Mouse (Mus musculus): ENCODE data around the gene Gon4l. TPM values are rescaled to one million over a fixed set of nuclear protein-coding genes. Genes with fewer than 3 reads are reported as not detected.

Gon4l gene
- total RNA-seq, 2 experiments from 2014 or later, result 21.5 to 23.9 TPM

- intact Hi-C loops (cut with DNase I), result no loop called here
- no peak for DNase-seq (ENCODE audit: low spot score)
Measured at GRCm38 (mm10) chr3:88953736-88954135, 118.7 kb downstream of the Gon4l start.

Other genes with a start within 250 kb of the Gon4l start
- gene Arhgef2, start 229.3 kb upstream of the Gon4l start, total RNA-seq (2021), result 10 to 100 TPM; 42.6 to 51.8 TPM
- not detected for gene Rxfp4, start 182.1 kb upstream of the Gon4l start, total RNA-seq (2021)
- gene Khdc4, start 149.4 kb upstream of the Gon4l start, total RNA-seq (2021), result 10 to 100 TPM; 27.1 to 28.8 TPM
- 10 to 100 TPM; 71.7 to 76.2 TPM for gene Rit1, start 118.4 kb upstream of the Gon4l start, total RNA-seq (2021)
- gene Syt11, start 60.1 kb upstream of the Gon4l start, total RNA-seq (2021), result 1 to 10 TPM; 3.8 to 7.3 TPM
- gene Msto1, start 78.8 kb downstream of the Gon4l start, total RNA-seq (2021), result 10 to 100 TPM; 14.3 to 14.7 TPM
- 10 to 100 TPM; 32.0 to 37.0 TPM for gene Ash1l, start 115.4 kb downstream of the Gon4l start, total RNA-seq (2021)
- 100 to 1,000 TPM; 138 to 145 TPM for gene Dap3, start 116.0 kb downstream of the Gon4l start, total RNA-seq (2021)